Mouse (Mus musculus): ENCODE measurements around the gene Hsd11b1. TPM values are rescaled to one million over a fixed set of nuclear protein-coding genes. Genes with fewer than 3 reads are reported as not detected.

Hsd11b1 gene
- polyA plus RNA-seq, 1 experiment from 2014 or later, result 0.60 TPM

DNA sequence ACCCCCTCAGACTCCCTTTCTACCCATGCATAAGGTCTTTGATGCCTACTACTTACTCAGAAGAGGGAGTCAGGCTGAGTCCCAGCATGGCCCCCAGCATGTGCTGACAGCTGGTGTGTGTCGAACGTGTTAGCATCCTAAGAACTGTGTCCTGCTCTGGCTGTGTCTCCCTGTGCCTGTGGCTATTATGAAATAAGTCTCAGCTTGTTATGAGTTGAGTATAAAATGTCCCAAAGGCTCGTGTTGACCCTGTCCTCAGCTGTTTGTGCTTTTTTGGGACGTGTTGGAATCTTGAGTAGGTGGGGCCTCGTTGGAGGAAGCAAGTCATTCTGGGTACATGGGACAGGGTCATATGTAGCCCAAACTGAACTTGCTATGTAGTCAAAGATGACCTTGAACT is 49.8 kb downstream of the Hsd11b1 start:
- ATAC-seq (ENCODE audit: insufficient number of reproducible peaks, insufficient read depth, low FRiP score, low TSS enrichment, low read depth), result no peak
- Histone ChIP-seq H3K27ac (no peak overlapping the region), H3K9ac (no peak overlapping the region), H3K36me3 (no peaks in the 10 kb centered on the region), H3K4me2 (no peak overlapping the region), H3K4me3 (no peak overlapping the region), H3K9me3 (no peaks in the 10 kb centered on the region), H3K4me1 (no peaks in the 10 kb centered on the region), H3K27me3 (no peaks in the 10 kb centered on the region)
- 74% methylated on average over 5 of the region's 5 CpGs for WGBS

DNA sequence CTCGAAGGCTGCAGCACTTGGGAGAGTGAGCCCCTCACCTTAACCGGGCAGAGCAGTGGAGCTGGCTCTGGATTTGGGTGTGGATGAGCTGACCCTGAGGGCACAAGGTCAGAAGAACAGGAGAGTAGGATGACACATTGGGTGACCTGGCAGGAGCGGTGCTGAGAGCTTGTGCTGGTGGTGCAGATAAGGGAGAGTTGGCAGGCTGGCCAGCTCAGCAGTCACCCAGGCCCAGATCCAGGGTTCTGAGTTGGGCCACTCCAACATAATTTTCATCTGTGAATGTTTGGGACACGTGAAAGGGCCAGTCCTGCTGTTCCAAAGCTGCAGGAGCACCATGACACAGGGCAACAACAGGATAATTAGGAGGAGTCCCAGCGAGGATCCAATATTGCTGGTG is 52.5 kb downstream of the Hsd11b1 start:
- 0 out of 2 replicates have a peak, but pooled peaks have one; percentile 20 for ATAC-seq (ENCODE audit: insufficient number of reproducible peaks, insufficient read depth, low FRiP score, low TSS enrichment, low read depth)
- H3K4me2 ChIP-seq, result no peak overlapping the region
- 67% methylated on average over 5 of the region's 5 CpGs for WGBS
- H3K4me3 ChIP-seq, result no peak overlapping the region
- no peaks in the 10 kb centered on the region for H3K4me1 ChIP-seq
- no peaks in the 10 kb centered on the region for H3K9me3 ChIP-seq
- H3K27me3 ChIP-seq, result no peaks in the 10 kb centered on the region
- H3K27ac ChIP-seq, result no peak overlapping the region
- H3K36me3 ChIP-seq, result no peaks in the 10 kb centered on the region
- H3K9ac ChIP-seq, result no peak overlapping the region

DNA sequence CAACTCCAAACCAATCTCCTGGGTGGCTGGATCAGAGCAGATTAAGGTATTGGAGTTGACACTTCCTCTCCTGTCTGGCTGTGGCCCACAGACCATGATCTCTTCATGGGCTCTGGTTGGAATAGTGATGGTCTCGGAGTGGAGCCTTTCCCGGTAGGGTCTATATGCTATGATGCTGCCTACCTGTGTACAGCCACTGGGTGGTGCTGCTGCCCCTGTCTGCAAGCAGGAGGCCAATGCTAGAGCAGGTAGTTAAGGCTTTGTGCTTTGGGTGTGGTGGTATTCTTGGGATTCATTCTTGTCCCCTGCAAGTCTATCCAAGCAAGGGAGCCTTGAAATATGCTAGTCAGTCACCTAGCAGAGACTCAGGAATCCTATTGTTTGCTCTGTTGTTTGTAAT is 55.7 kb downstream of the Hsd11b1 start:
- ATAC-seq (ENCODE audit: insufficient number of reproducible peaks, insufficient read depth, low FRiP score, low TSS enrichment, low read depth), result no peak
- Histone ChIP-seq H3K36me3 (no peaks in the 10 kb centered on the region), H3K9ac (no peak overlapping the region), H3K27me3 (no peaks in the 10 kb centered on the region), H3K4me1 (no peaks in the 10 kb centered on the region), H3K27ac (no peak overlapping the region), H3K4me2 (no peak overlapping the region), H3K4me3 (no peak overlapping the region), H3K9me3 (no peaks in the 10 kb centered on the region)
- 46% methylated on average over 2 of the region's 2 CpGs for WGBS

DNA sequence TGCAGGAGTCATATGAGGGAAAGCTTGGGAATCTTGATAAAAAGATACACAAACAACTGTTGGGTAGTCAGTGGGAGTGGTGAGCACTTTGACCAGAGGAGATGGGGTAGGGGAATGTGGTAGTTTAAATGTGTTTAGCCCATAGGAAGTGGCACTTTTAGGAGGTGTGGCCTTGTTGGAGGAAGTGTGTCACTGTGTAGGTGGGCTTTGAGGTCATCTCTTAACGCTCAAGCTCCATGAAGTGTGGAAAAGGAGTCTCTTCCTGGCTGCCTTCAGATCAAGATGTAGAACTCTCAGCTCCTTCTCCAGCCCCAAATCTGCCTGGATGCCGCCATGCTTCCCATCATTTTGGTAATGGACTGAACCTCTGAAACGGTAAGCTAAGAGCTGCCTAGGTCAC is 56.4 kb downstream of the Hsd11b1 start, which contains the start of gene Lamb3:
Gene Lamb3, plus strand, starts transcription at position 197 of the 400 bp plus-strand sequence.
- 86% methylated on average over 3 of the region's 3 CpGs for WGBS
- no peak within 1 kb of the TSS for H3K9ac ChIP-seq
- no peak within 1 kb of the TSS for H3K4me2 ChIP-seq
- H3K4me3 ChIP-seq, result no peak within 1 kb of the TSS
- H3K36me3 ChIP-seq, result no peaks in the 10 kb centered on the region
- H3K27ac ChIP-seq, result no peak within 1 kb of the TSS
- H3K27me3 ChIP-seq, result no peaks in the 10 kb centered on the region
- no peaks in the 10 kb centered on the region for H3K9me3 ChIP-seq
- H3K4me1 ChIP-seq, result no peaks in the 10 kb centered on the region
- no peak for ATAC-seq (ENCODE audit: insufficient number of reproducible peaks, insufficient read depth, low FRiP score, low TSS enrichment, low read depth)

DNA sequence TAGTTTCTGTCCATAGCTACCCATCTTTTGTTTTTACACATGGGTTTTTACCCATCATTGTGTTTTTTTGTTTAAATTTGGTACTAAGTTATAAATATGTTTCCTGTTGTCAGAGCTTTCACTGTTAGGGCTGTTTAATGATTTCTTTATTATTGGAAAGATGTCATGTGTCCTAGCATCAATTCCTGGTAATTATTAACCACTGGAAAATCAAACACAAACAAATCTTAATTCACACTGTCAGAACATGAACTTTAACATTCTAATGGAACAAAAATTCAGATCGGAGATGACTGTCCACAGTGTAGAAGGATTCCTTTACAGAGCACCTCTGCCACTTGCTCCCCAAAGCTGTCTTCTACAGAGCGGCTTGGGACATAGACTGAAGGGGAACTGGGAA is 58.4 kb downstream of the Hsd11b1 start:
- Histone ChIP-seq H3K4me3 (no peak overlapping the region), H3K36me3 (no peaks in the 10 kb centered on the region), H3K27ac (no peak overlapping the region), H3K4me1 (no peaks in the 10 kb centered on the region), H3K9ac (no peak overlapping the region), H3K27me3 (no peaks in the 10 kb centered on the region), H3K4me2 (no peak overlapping the region), H3K9me3 (no peaks in the 10 kb centered on the region)
- ATAC-seq (ENCODE audit: insufficient number of reproducible peaks, insufficient read depth, low FRiP score, low TSS enrichment, low read depth), result no peak
- WGBS, result 91% methylated on average over 2 of the region's 2 CpGs

DNA sequence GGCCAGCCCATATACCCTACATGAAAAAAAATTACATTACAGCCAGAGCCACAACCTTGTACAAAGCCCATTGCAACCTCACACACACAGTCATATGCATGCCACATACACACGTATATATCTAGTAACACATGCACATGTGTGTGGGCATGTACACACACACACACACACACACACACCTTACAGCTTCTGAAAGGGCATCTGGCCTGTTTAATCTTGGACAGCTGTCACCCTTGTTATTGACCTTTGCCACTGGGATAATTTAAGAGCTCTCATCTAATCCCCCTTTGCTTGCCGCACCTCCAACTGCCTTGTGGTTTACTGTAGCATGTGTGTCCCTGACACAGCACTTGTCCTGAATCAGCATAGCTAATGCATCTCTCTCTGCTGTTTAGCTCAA is 60.1 kb downstream of the Hsd11b1 start:
- no peaks in the 10 kb centered on the region for H3K36me3 ChIP-seq
- no peaks in the 10 kb centered on the region for H3K4me1 ChIP-seq
- no peak overlapping the region for H3K27ac ChIP-seq
- H3K9ac ChIP-seq, result no peak overlapping the region
- 59% methylated on average over 2 of the region's 2 CpGs for WGBS
- H3K4me3 ChIP-seq, result no peak overlapping the region
- no peak for ATAC-seq (ENCODE audit: insufficient number of reproducible peaks, insufficient read depth, low FRiP score, low TSS enrichment, low read depth)
- no peaks in the 10 kb centered on the region for H3K27me3 ChIP-seq
- H3K9me3 ChIP-seq, result no peaks in the 10 kb centered on the region
- H3K4me2 ChIP-seq, result no peak overlapping the region

DNA sequence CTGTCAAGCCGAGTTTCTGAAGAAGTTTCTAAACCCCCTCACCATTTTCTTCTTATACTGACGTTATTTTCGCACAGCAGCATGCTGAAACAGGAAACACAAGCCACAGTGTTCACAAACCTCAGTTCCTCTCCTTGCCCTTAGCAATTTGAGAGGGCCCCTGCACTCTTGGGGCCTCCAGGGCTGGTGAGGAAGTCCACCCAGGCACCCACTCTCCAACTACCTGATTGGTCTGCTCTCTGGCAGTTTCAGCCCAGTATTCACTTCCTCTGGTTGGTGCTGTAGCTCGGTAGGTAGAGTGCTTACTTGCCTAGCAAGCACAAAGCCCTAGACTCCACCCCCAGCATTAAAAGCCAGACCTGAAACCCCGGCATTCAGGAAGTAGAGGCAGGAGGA is 62.5 kb downstream of the Hsd11b1 start, which contains the start of gene Traf3ip3:
Gene Traf3ip3, minus strand, starts transcription at position 321 of the 396 bp plus-strand sequence.
- Histone ChIP-seq H3K4me2 (no peak within 1 kb of the TSS), H3K9ac (no peak within 1 kb of the TSS), H3K36me3 (no peaks in the 10 kb centered on the region), H3K4me3 (no peak within 1 kb of the TSS), H3K9me3 (no peaks in the 10 kb centered on the region), H3K27ac (no peak within 1 kb of the TSS), H3K4me1 (peaks cover 5% of the 10 kb centered on the region; the same call in 1 of the 2 replicates), H3K27me3 (no peaks in the 10 kb centered on the region)
- WGBS, result 55% methylated on average over 5 of the region's 5 CpGs
- no peak for ATAC-seq (ENCODE audit: insufficient number of reproducible peaks, insufficient read depth, low FRiP score, low TSS enrichment, low read depth)

DNA sequence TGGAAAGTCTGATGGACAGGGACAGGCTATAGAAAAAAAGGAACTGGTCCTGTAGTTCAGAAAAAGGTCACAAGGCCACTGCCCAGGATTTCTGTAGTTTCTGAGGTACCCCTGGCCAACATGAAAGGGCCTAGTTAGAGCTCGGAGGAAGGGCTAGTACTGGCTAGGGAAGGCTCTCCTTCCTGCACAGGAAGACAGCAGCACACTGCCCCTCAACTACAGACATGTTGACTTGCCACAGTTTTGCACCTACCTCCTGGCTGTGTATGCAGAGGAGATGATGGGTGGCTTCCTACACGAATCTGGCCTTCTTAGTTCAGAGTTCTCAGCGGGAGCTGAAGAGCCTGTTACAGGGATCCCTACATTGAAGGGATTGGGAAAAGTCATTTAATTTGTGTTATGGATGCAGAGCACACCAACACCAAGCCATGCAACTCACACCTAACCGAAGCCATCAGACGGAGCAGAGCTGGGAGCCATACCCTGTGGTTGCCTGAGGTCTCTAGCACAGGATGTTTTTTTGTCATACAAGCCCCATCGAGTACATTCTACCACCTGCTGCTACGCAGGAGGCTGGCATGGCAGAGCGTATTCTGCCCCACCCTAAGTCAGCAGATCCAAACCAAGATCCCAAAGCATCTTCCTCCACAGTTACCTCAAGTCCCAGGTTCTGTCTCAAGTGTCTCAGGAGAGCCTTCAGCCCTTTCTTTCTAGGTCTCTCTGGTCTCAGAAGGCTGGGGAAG is 63.1 kb downstream of the Hsd11b1 start:
- H3K9me3 ChIP-seq, result no peaks in the 10 kb centered on the region
- no peak overlapping the region for H3K4me2 ChIP-seq
- no peak for ATAC-seq (ENCODE audit: insufficient number of reproducible peaks, insufficient read depth, low FRiP score, low TSS enrichment, low read depth)
- H3K9ac ChIP-seq, result no peak overlapping the region
- H3K27ac ChIP-seq, result no peak overlapping the region
- 83% methylated on average over 8 of the region's 8 CpGs for WGBS
- no peak overlapping the region for H3K4me3 ChIP-seq
- no peaks in the 10 kb centered on the region for H3K27me3 ChIP-seq
- no peaks in the 10 kb centered on the region for H3K36me3 ChIP-seq
- peaks cover 5% of the 10 kb centered on the region; the same call in 1 of the 2 replicates for H3K4me1 ChIP-seq

DNA sequence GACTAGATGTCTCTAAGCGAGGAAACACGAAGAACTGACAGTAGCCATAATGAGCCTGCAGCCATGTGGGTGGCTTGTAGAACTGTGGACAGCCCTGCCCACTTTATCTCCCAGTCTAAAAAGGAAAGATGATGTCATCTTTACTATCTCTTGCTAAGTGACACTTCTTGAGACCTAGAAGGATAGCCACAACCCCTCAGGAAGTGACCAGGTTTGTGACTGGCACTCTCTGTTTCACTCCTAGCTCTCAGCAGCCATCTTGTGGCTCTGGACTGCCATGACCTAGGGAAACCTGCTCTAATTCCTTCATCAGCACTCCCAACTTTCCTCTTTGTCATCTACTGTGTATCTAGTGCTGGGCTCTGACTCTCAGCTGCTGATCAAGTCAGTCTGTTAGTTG is 65.6 kb downstream of the Hsd11b1 start:
- 96% methylated on average over 2 of the region's 2 CpGs for WGBS
- Histone ChIP-seq H3K4me3 (no peak overlapping the region), H3K9ac (no peak overlapping the region), H3K27ac (no peak overlapping the region), H3K36me3 (no peaks in the 10 kb centered on the region), H3K4me1 (peaks cover 5% of the 10 kb centered on the region; the same call in 1 of the 2 replicates), H3K27me3 (no peaks in the 10 kb centered on the region), H3K4me2 (no peak overlapping the region), H3K9me3 (no peaks in the 10 kb centered on the region)
- ATAC-seq (ENCODE audit: insufficient number of reproducible peaks, insufficient read depth, low FRiP score, low TSS enrichment, low read depth), result no peak

DNA sequence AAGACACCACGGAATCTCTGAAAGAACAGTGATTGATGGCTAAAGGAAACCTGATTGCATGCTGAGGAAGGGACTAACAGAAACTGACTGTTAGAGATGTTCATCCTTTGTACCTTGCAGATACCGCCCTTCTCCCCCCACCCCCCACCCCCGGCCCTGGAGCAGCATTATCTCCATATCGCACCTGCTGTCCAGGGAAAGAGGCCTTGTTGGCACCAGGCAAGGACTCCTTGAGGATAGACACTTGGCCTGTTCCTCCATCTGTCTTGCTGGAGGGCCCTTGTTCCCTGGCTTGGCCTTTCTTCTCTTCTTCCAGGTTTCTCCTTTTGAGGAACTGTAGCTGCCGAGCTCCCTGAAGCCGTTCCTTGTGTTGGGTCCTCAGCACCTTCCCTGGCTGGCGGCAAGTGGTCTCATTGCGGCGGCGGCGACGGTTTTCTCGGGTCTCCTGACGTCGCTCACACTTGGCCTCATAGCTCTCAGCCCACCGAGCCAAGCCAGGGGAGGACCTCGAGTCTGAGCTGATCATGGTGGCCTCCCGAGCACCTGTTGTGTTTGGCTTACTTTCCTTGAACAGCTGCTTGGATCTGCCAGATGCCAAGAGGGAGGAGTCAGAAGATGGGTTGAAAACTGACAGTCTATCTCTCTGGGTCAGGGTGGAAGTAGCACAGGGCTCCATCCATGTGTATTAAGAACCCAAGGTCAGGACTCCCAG is 66.2 kb downstream of the Hsd11b1 start:
- no peaks in the 10 kb centered on the region for H3K27me3 ChIP-seq
- peaks cover 5% of the 10 kb centered on the region; the same call in 1 of the 2 replicates for H3K4me1 ChIP-seq
- no peak overlapping the region for H3K4me3 ChIP-seq
- WGBS, result 89% methylated on average over 18 of the region's 18 CpGs
- H3K27ac ChIP-seq, result no peak overlapping the region
- no peaks in the 10 kb centered on the region for H3K9me3 ChIP-seq
- no peak for ATAC-seq (ENCODE audit: insufficient number of reproducible peaks, insufficient read depth, low FRiP score, low TSS enrichment, low read depth)
- H3K36me3 ChIP-seq, result no peaks in the 10 kb centered on the region
- H3K4me2 ChIP-seq, result no peak overlapping the region
- H3K9ac ChIP-seq, result no peak overlapping the region

DNA sequence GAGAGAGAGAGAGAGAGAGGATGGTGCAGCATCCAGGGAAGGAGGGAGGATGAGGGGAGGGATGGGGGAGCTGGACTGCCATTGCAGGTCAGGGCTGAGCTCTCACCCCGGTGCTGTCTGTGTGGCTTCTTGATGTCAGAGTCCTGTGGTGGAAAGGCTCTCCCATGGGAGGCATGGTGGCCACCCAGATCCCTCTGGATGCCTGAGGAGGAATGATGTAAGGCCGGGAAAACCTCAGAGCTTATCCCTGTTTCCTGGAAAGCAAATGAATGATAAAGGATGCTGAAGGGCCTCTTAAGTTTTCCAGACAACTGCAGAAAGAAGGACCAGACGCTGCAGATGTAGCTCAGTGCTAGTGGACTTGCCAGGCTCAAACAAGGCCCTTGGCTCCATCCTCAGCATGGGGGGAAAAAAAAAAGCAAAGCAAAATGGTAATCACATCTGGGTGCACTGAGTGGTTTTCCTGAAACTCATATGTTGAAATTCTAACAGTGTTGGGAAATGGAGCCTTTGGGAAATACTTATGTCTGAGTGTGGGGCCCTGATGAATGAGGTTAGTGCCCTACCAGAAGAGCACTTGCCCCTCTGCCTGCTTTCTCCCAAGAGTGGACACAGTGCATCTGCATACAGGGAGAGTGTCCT is 68.6 kb downstream of the Hsd11b1 start:
- Histone ChIP-seq H3K4me1 (peaks cover 19% of the 10 kb centered on the region), H3K9me3 (no peaks in the 10 kb centered on the region), H3K4me2 (no peak overlapping the region), H3K27ac (no peak overlapping the region), H3K9ac (no peak overlapping the region), H3K27me3 (no peaks in the 10 kb centered on the region), H3K36me3 (no peaks in the 10 kb centered on the region), H3K4me3 (no peak overlapping the region)
- 67% methylated on average over 3 of the region's 3 CpGs for WGBS
- no peak for ATAC-seq (ENCODE audit: insufficient number of reproducible peaks, insufficient read depth, low FRiP score, low TSS enrichment, low read depth)

Data from embryonic facial prominence, embryonic 13.5 days (tissue).